Mouse (Mus musculus) lung, adult 2 months (tissue): ENCODE results near the gene Frmd3.

Experiments
- CTCF ChIP-seq: fragments of 200-500 bp; IDR thresholded peaks from 2 replicates; pipeline ENCODE4 v1.5.1; 2011; ENCODE audit warnings: mild to moderate bottlenecking, low read length, control low read depth; ENCODE audit not compliant: insufficient read depth
- POLR2A ChIP-seq: fragments of 200-500 bp; IDR thresholded peaks from 2 replicates; pipeline ENCODE4 v1.6.1; 2011; ENCODE audit warnings: low read depth, mild to moderate bottlenecking, control low read depth, low read length, borderline replicate concordance; ENCODE audit errors: extremely low read depth

- TF ChIP-seq POLR2A: no peak
- TF ChIP-seq CTCF: no peak
Measured at GRCm38 (mm10) chr4:74224210-74224609, 211.0 kb downstream of the Frmd3 start.
